8 mouse cellular contexts compared by ENCODE assay signal in the genomic region with DNA sequence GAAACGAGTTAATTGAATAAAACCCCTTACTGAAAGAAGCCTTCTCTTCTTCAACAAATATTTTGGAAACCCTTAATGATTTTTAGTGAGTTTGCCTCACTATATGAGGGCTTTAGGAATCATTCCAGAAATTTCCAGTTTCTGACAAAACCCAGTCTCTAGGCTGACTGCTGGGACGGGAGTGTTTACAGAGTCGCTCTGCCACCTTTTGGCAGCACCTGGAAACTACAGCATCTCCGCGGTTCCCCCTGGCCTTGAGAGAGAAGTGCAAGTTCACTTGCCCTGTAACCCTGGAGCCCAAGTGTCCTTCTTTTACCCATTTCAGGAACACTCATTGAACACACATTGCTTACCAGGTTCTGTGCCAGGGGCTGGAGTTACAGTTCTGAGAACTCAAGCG.
DNase-seq lines count a peak whose midpoint lies in the region.

No protein-coding gene starts in this region.

- peak; percentile 15 to 43 for DNase-seq in heart, postnatal 10 days
- no peak for DNase-seq in heart, adult 11 months
- DNase-seq in urinary bladder, postnatal 14 days (ENCODE audit: low spot score) = peak; percentile 5
- no peak for DNase-seq in urinary bladder, postnatal 4 days (ENCODE audit: low spot score in 2 of 2)
- peak; percentile 58 for DNase-seq in embryo, embryonic 11 days
- DNase-seq in kidney, postnatal 25 days = peak; percentile 26 to 37
- DNase-seq in urinary bladder, postnatal 36 days (ENCODE audit: low spot score in 2 of 2) = no peak
- DNase-seq in left cerebral cortex, adult 11 months (ENCODE audit: low spot score) = no peak

- intact Hi-C loops in heart, postnatal 10 days (cut with DNase I) = loop anchor here (1.0 kb wide), 1 partner anchor 244 kb away; no protein-coding TSS in a partner anchor

Comparison
In these comparisons a context has a peak if more than half of its experiments do, and no peak if none do; other contexts are left out.
1. DNase-seq: peak in heart, postnatal 10 days (2 of 2), urinary bladder, postnatal 14 days (single experiment), embryo, embryonic 11 days (single experiment) and kidney, postnatal 25 days (2 of 2); none in heart, adult 11 months (single experiment), urinary bladder, postnatal 4 days (0 of 2), urinary bladder, postnatal 36 days (0 of 2) and left cerebral cortex, adult 11 months (single experiment).